Mouse (Mus musculus) kidney, embryonic 14.5 days (tissue): ENCODE measurements at regions not wholly inside any gene's neighbourhood (a gene's known extent, or its start where the extent isn't known, plus 50 kb on each side); places are given as distances from the start of the nearest gene placed in this dataset.

Experiments used
- ATAC-seq: fragments of 200-750 bp; cut with Nextera tagmentation; 2 replicates; pipeline ENCODE4 v1.8.0; 2017; ENCODE audit warnings: moderate number of reproducible peaks, mild to moderate bottlenecking, moderate TSS enrichment, moderate library complexity; ENCODE audit not compliant: low FRiP score, low TSS enrichment
- H3K27ac ChIP-seq: fragments of 300-500 bp; sonication (generic); 2 replicates; pipeline ENCODE4 v1.5.1; 2014; ENCODE audit warnings: low read depth, mild to moderate bottlenecking, low read length, moderate library complexity, mixed read lengths
- H3K27me3 ChIP-seq: fragments of 300-500 bp; sonication (generic); 2 replicates; pipeline ENCODE4 v1.6.1; 2014; ENCODE audit warnings: mild to moderate bottlenecking, low read length; ENCODE audit not compliant: control insufficient read depth, insufficient read depth
- H3K36me3 ChIP-seq: fragments of 300-500 bp; sonication (generic); 2 replicates; pipeline ENCODE4 v1.6.1; 2014; ENCODE audit warnings: low read length, mixed read lengths; ENCODE audit not compliant: control insufficient read depth, insufficient read depth
- H3K4me1 ChIP-seq: fragments of 300-500 bp; sonication (generic); 2 replicates; pipeline ENCODE4 v1.6.1; 2014; ENCODE audit warnings: low read length, mixed read lengths; ENCODE audit not compliant: control insufficient read depth, insufficient read depth
- H3K4me2 ChIP-seq: fragments of 300-500 bp; sonication (generic); replicated peaks from 2 replicates; pipeline ENCODE4 v1.6.1; 2014; ENCODE audit warnings: low read depth, mild to moderate bottlenecking, low read length
- H3K4me3 ChIP-seq: fragments of 300-500 bp; sonication (generic); 2 replicates; pipeline ENCODE4 v1.5.1; 2014; ENCODE audit warnings: mild to moderate bottlenecking, low read length
- H3K9ac ChIP-seq: fragments of 300-500 bp; sonication (generic); 2 replicates; pipeline ENCODE4 v1.6.1; 2014; ENCODE audit warnings: low read depth, mild to moderate bottlenecking, low read length, moderate library complexity
- H3K9me3 ChIP-seq: fragments of 300-500 bp; sonication (generic); 2 replicates; pipeline ENCODE4 v1.6.1; 2016; ENCODE audit warnings: low read length; ENCODE audit not compliant: control insufficient read depth
- WGBS: fragments of 180-500 bp; shearing (Covaris S2); extraction: QIAGEN DNeasy Blood & Tissue Kit; methylation state at CpG from one replicate; pipeline ENCODE4 v1.1.7; 2014; 5-methylcytosine and 5-hydroxymethylcytosine counted together

GRCm38 (mm10) chr8:66777115-66777877 is 80.3 kb downstream of the Npy1r start:
- H3K36me3 ChIP-seq = no peaks in the 10 kb centered on the region
- H3K9me3 ChIP-seq = no peaks in the 10 kb centered on the region
- no peaks in the 10 kb centered on the region for H3K27me3 ChIP-seq
- no peak for ATAC-seq
- H3K9ac ChIP-seq = no peak overlapping the region
- H3K27ac ChIP-seq = no peak overlapping the region
- 73% methylated on average over 14 of the region's 14 CpGs for WGBS
- H3K4me3 ChIP-seq = no peak overlapping the region
- no peaks in the 10 kb centered on the region for H3K4me1 ChIP-seq
- H3K4me2 ChIP-seq = no peak overlapping the region

DNA sequence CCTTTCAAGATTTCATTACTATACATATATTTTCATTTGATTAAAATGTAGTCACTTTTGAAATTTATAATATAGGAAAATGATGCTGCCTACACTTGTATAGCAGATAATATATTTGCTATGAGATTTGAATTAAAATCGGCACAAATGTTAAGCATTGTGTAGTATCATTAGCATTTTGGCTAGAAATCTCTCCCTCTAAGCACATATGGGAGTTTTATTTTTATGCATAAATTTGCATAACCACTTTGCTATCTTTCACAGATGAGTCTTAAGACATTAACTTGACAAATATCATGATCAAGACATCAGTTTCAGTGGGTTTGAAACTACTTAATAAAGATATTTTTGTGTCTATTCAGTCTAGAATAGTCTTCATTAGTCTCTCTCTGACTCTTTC is 80.4 kb upstream of the Naf1 start:
- WGBS = 96% methylated on average over 1 of the region's 1 CpGs
- Histone ChIP-seq H3K4me1 (no peaks in the 10 kb centered on the region), H3K4me3 (no peak overlapping the region), H3K9me3 (no peaks in the 10 kb centered on the region), H3K27ac (no peak overlapping the region), H3K36me3 (no peaks in the 10 kb centered on the region), H3K27me3 (no peaks in the 10 kb centered on the region), H3K4me2 (no peak overlapping the region), H3K9ac (no peak overlapping the region)
- no peak for ATAC-seq

DNA sequence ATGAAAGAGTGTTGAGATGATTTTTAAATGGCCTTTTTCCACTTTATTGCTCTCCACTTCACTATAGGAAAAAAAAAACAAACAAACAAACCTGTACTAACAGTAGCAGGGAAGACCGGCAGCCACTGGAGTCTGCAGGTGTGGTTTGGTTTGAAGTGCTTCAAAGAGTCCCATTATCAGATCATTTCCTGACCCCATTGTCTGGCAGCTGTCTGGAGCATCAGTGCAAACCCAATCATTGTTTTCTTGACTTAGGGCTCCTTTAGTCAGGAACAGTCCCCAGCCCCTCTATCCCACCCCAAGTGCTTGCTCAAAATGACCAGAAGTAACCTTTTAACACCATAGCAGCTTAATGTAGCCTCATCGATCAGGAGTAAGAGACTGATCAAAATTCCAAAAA is 77.4 kb upstream of the Naf1 start:
- no peak overlapping the region for H3K27ac ChIP-seq
- H3K4me2 ChIP-seq = no peak overlapping the region

DNA sequence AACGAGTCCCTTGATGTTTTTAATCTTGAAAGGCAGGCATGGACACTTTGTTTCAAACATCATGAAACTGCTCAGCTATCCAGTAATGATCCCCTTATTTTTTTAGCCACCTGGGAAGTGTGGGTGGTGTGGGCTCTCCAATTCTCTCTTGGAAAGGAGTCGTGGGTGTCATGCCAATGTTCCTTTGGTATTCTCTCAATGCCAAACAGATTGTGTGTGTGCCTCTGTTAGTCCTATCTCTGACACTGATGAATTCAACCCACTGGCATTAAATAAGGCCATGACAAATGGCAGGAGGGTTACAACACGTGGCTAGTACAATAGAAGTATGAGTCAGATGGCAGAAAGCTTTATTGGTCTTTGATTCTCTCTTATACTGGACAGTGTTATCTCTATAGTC is 74.0 kb upstream of the Naf1 start:
- Histone ChIP-seq H3K27ac (no peak overlapping the region), H3K4me1 (no peaks in the 10 kb centered on the region), H3K9me3 (no peaks in the 10 kb centered on the region), H3K4me2 (no peak overlapping the region), H3K9ac (no peak overlapping the region), H3K4me3 (no peak overlapping the region), H3K27me3 (no peaks in the 10 kb centered on the region), H3K36me3 (no peaks in the 10 kb centered on the region)
- 63% methylated on average over 3 of the region's 3 CpGs for WGBS
- ATAC-seq = no peak

More for the DNA sequence above, 77.4 kb upstream of the Naf1 start:
- Histone ChIP-seq H3K9ac (no peak overlapping the region), H3K9me3 (no peaks in the 10 kb centered on the region), H3K4me1 (no peaks in the 10 kb centered on the region), H3K36me3 (no peaks in the 10 kb centered on the region), H3K27me3 (no peaks in the 10 kb centered on the region), H3K4me3 (no peak overlapping the region)
- no peak for ATAC-seq
- 59% methylated on average over 2 of the region's 2 CpGs for WGBS
